Mouse (Mus musculus) limb, embryonic 11.5 days (tissue): Measurements from ENCODE around the gene Hnrnpa3. TPM values are rescaled to one million over a fixed set of nuclear protein-coding genes. Genes with fewer than 3 reads are reported as not detected.
"Not testable (repeated sequence)": the region's sequence is repeated elsewhere in the genome, so short reads cannot be mapped to it uniquely, and the experiment has no call there.

ENCODE experiments used
- ATAC-seq: fragments of 200-750 bp; cut with Nextera tagmentation; 2 replicates; pipeline ENCODE4 v1.8.0; 2017; ENCODE audit warnings: low read depth; ENCODE audit not compliant: insufficient number of reproducible peaks, low FRiP score, low TSS enrichment
- DNase-seq: peaks from one replicate; pipeline ENCODE4 v3.0.0-alpha.2; 2015; ENCODE audit warnings: low spot score
- H3K27ac ChIP-seq: fragments of 300-500 bp; sonication (generic); replicated peaks from 2 replicates; pipeline ENCODE4 v1.5.1; 2014; ENCODE audit warnings: low read depth, mild to moderate bottlenecking, low read length
- H3K27me3 ChIP-seq: fragments of 300-500 bp; sonication (generic); 2 replicates; pipeline ENCODE4 v1.6.1; 2014; ENCODE audit warnings: mild to moderate bottlenecking, low read length, mixed read lengths; ENCODE audit not compliant: control insufficient read depth, insufficient read depth
- H3K36me3 ChIP-seq: fragments of 300-500 bp; sonication (generic); 2 replicates; pipeline ENCODE4 v1.6.1; 2014; ENCODE audit warnings: mild to moderate bottlenecking, low read length, moderate library complexity, mixed read lengths; ENCODE audit not compliant: control insufficient read depth, insufficient read depth
- H3K4me1 ChIP-seq: fragments of 300-500 bp; sonication (generic); 2 replicates; pipeline ENCODE4 v1.6.1; 2014; ENCODE audit warnings: low read length, mixed read lengths; ENCODE audit not compliant: control insufficient read depth, insufficient read depth
- H3K4me2 ChIP-seq: fragments of 300-500 bp; sonication (generic); 2 replicates; pipeline ENCODE4 v1.6.1; 2014; ENCODE audit warnings: low read depth, mild to moderate bottlenecking, moderate library complexity; ENCODE audit not compliant: severe bottlenecking
- H3K4me3 ChIP-seq: fragments of 300-500 bp; sonication (generic); 2 replicates; pipeline ENCODE4 v1.5.1; 2014; ENCODE audit warnings: low read depth, low read length
- H3K9ac ChIP-seq: fragments of 300-500 bp; sonication (generic); 2 replicates; pipeline ENCODE4 v1.6.1; 2014; ENCODE audit warnings: mild to moderate bottlenecking, low read length
- H3K9me3 ChIP-seq: fragments of 300-500 bp; sonication (generic); 2 replicates; pipeline ENCODE4 v1.6.1; 2016; ENCODE audit warnings: low read length; ENCODE audit not compliant: control insufficient read depth
- WGBS: fragments of 180-500 bp; shearing (Covaris S2); extraction: QIAGEN DNeasy Blood & Tissue Kit; methylation state at CpG from one replicate; pipeline ENCODE4 v1.1.7; 2014; 5-methylcytosine and 5-hydroxymethylcytosine counted together
- polyA plus RNA-seq: library from polyadenylated mRNA; unstranded; fragments of >200 nt; fragmentation: Nextera tagmentation; extraction: Ambion mirVana; gene quantifications from 2 replicates; pipeline ENCODE4 v1.2.1, GENCODE M21; 2014

The Hnrnpa3 gene
- polyA plus RNA-seq = 326 and 364 TPM in 2 replicates

GRCm38 (mm10) chr2:75658727-75659628 lies at the start of gene Hnrnpa3:
TSS of gene Hnrnpa3 (plus strand) at chr2:75659261.
- peak within 1 kb of the TSS; percentile 96 for H3K4me3 ChIP-seq
- ATAC-seq = peak; percentile 94
- peak within 1 kb of the TSS; percentile 100 for H3K9ac ChIP-seq
- peaks cover 5% of the 10 kb centered on the region for H3K36me3 ChIP-seq
- under 1% methylated on average over 75 of the region's 102 CpGs for WGBS
- peak within 1 kb of the TSS; percentile 78 for H3K4me2 ChIP-seq
- no peaks in the 10 kb centered on the region for H3K27me3 ChIP-seq
- DNase-seq = peak; percentile 99
- no peaks in the 10 kb centered on the region for H3K9me3 ChIP-seq
- peak within 1 kb of the TSS; percentile 98 for H3K27ac ChIP-seq
- peaks cover 14% of the 10 kb centered on the region for H3K4me1 ChIP-seq

DNA sequence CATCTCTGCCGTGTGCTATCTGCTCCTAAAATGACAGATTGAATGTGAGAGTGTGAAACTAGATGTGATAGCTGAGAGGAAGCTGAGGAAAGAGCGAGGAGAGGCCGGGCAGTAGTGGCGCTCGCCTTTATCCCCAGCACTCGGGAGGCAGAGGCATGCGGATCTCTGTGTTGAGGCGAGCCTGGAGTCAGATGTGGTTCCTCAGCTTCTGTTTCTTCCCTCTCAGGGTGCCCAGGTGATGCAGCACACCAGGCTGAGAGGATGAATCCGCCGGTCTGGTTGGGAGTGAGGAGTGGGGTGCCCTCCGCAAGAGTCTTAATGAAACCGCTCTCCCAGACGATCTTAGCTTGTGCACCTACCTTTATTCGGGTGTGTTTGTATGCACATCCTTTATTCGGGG lies 49.1 kb upstream of the Hnrnpa3 start:
- H3K9ac ChIP-seq = peak overlapping the region; percentile 39; the same call in 1 of the 2 replicates
- WGBS = 64% methylated on average over 15 of the region's 15 CpGs
- H3K4me3 ChIP-seq = no peak overlapping the region
- no peaks in the 10 kb centered on the region for H3K27me3 ChIP-seq
- peaks cover 38% of the 10 kb centered on the region for H3K4me1 ChIP-seq
- no peaks in the 10 kb centered on the region for H3K36me3 ChIP-seq
- DNase-seq = no peak
- no peak for ATAC-seq
- no peak overlapping the region for H3K27ac ChIP-seq
- no peaks in the 10 kb centered on the region for H3K9me3 ChIP-seq
- H3K4me2 ChIP-seq = peak overlapping the region; percentile 47; the same call in 1 of the 2 replicates

- H3K4me1 ChIP-seq = peaks cover 38% of the 10 kb centered on the region
- not testable (repeated sequence) for H3K36me3 ChIP-seq, H3K27me3 ChIP-seq, DNase-seq, H3K27ac ChIP-seq, ATAC-seq, H3K4me2 ChIP-seq, H3K9ac ChIP-seq, H3K9me3 ChIP-seq, H3K4me3 ChIP-seq
- WGBS = 80% methylated on average over 7 of the region's 7 CpGs
These were observed 48.5 kb upstream of the Hnrnpa3 start for GRCm38 (mm10) chr2:75610602-75611001.

DNA sequence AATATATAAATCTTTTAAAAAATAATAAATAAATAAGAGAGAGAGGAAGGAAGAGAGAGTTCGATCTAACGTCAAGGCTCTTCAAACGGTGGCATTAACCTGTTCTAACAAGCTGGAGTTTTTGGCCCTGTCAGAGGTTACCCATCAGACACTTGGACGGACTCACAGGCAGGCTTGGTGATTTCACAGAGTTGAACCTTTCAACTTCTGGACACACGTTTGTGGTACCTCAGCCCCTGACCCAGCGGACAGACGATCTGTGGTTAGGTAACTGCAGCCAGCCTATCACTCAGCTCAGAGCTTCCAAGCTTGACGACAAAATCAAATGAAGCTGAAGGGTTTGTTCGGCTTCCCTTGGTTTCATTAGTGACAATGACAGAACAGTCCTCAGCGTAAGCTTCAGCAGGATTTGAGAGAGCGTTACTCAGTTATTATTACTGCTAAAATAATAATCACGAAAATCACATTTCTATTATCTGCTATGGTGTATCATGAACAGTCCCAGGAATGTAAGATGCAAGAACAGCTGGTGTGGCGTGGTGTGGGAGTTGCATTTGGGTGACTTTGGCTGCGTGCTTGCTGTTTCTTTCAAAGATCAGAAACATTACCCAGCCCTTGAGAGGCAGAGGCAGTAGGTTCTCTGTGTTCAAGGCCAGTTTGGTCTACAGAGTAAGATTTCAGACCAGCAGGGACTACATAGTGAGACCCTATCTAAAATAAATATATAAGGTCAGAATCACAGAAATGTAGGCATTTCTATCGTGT lies 47.8 kb upstream of the Hnrnpa3 start:
- Histone ChIP-seq H3K9ac (no peak overlapping the region), H3K4me3 (no peak overlapping the region), H3K4me2 (no peak overlapping the region), H3K9me3 (no peaks in the 10 kb centered on the region), H3K4me1 (peaks cover 38% of the 10 kb centered on the region), H3K27ac (no peak overlapping the region), H3K27me3 (no peaks in the 10 kb centered on the region), H3K36me3 (no peaks in the 10 kb centered on the region)
- WGBS = 82% methylated on average over 15 of the region's 15 CpGs
- no peak for DNase-seq
- no peak for ATAC-seq

DNA sequence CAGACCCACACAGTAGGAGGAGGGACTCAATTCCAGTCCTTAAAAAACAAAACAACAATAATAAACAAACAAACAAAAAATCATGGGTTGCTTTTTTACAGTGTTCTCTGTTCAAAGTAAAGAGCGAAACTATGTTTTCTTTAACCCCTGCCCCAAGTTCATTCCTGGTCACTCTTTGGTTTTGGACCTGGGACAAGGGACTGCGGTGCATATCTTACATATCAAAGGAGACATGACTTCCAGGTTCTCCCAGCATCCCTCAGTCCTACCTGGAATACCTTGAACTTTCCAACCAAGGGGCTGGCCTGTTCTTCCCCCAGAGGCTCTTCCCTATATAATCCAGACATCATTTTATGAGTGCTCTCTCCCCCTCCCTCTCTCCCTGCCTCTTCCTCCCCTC lies 47.1 kb upstream of the Hnrnpa3 start:
- Histone ChIP-seq H3K36me3 (no peaks in the 10 kb centered on the region), H3K27ac (no peak overlapping the region), H3K27me3 (no peaks in the 10 kb centered on the region), H3K4me1 (peaks cover 36% of the 10 kb centered on the region), H3K9ac (no peak overlapping the region), H3K4me3 (no peak overlapping the region), H3K9me3 (no peaks in the 10 kb centered on the region), H3K4me2 (no peak overlapping the region)
- DNase-seq (no peak), ATAC-seq (no peak)
- WGBS = 93% methylated on average over 2 of the region's 2 CpGs

DNA sequence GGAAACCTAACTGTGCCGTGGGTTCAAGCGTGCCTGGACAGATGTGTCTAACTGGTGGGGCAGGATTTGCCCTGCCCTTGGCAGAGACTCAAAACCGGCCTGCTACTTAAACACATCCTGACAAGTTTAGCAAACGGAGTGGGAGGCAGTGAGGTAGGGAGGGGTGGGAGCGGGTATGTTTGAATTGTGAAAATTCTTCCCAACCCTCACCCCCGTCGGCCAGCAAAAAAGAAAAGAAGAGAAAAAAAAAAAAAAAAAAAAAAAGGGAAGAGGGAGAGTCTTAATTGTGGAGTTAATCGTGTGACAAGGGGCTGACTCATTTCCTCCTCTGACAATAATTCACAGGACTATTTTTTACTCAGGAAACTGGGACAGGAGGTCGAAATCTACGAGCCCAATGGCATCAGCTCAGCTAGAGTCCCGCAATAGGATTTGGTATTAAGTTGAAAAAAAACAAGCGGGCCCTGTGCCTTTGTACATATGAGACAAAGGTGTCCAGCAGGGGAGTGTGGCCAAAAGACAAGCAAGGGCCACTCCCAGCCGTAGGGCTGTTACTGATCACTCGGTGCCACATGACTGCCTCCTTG lies 46.0 kb upstream of the Hnrnpa3 start:
- WGBS = 39% methylated on average over 14 of the region's 14 CpGs
- ATAC-seq (no peak), DNase-seq (no peak)
- Histone ChIP-seq H3K4me3 (no peak overlapping the region), H3K4me2 (no peak overlapping the region), H3K27ac (no peak overlapping the region), H3K36me3 (no peaks in the 10 kb centered on the region), H3K4me1 (peaks cover 26% of the 10 kb centered on the region), H3K27me3 (no peaks in the 10 kb centered on the region), H3K9me3 (no peaks in the 10 kb centered on the region), H3K9ac (no peak overlapping the region)

DNA sequence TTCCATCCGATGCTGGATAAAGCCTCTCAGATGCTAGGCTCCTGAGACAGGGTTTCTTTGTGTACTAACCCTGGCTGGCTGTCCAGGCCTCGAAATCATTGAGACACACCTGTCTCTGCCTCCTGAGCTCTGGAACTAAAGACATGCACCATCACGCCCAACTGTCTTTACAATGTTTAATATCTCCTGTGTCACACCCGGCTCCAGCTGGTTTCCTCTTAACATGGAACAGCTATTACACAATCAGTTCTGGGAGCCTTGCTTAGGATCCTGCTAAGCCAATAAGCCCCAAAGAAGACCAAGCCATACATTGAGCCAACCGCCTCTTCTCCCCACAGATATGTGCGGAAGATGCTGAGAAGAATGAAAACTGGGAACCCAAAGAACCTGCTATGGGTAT lies 44.5 kb upstream of the Hnrnpa3 start:
- Histone ChIP-seq H3K27me3 (no peaks in the 10 kb centered on the region), H3K9ac (no peak overlapping the region), H3K4me3 (no peak overlapping the region), H3K4me1 (peaks cover 14% of the 10 kb centered on the region), H3K36me3 (no peaks in the 10 kb centered on the region), H3K4me2 (no peak overlapping the region), H3K9me3 (no peaks in the 10 kb centered on the region), H3K27ac (no peak overlapping the region)
- DNase-seq (no peak), ATAC-seq (no peak)
- WGBS = 91% methylated on average over 6 of the region's 6 CpGs

DNA sequence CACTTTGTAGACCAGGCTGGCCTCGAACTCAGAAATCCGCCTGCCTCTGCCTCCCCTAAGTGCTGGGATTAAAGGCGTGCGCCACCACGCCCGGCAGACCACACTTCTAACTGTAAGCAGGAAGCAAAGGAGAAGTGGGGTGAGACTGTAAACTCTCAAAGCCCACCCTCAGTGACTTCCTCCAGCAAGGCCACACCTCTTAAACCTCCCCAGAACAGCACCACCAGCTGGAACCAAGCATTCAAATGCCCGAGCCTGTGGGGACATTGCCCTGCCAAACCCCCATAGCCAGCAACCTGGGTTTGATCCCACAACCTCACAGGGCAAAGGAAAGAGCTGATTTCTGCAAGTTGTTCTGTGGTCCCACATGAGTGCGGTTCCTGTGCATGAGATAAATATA lies 42.1 kb upstream of the Hnrnpa3 start:
- H3K9ac ChIP-seq = no peak overlapping the region
- H3K4me3 ChIP-seq = no peak overlapping the region
- no peak overlapping the region for H3K27ac ChIP-seq
- DNase-seq (no peak), ATAC-seq (no peak)
- H3K27me3 ChIP-seq = no peaks in the 10 kb centered on the region
- H3K4me2 ChIP-seq = no peak overlapping the region
- peaks cover 11% of the 10 kb centered on the region for H3K4me1 ChIP-seq
- H3K9me3 ChIP-seq = no peaks in the 10 kb centered on the region
- 94% methylated on average over 8 of the region's 8 CpGs for WGBS
- no peaks in the 10 kb centered on the region for H3K36me3 ChIP-seq
